Mouse (Mus musculus): Measurements from ENCODE around the gene Foxf2. TPM values are rescaled to one million over a fixed set of nuclear protein-coding genes. Genes with fewer than 3 reads are reported as not detected.

The Foxf2 gene
- polyA plus RNA-seq, 1 experiment from 2014 or later: 3.8 TPM

DNA sequence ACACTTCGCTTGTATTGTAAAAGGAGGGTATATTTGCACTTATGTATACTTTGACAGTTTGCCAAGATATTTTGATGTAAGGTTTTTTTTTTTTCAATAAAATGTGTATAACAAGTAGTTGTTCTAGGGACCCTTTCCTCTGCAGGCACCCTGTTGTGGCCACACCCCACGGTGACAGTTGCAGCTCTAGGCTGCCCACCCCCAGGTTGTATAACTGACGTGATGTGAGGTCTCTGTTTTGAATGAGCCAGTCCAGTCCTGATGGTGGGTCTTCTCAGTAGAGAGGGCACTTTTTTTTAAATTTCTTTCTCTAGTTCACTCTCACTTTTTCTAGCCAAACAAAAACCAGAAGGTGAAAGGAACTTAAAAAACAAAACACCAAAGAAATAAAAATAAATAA lies 5.7 kb downstream of the Foxf2 start:
- ATAC-seq: no peak
- no peak for TF ChIP-seq CTCF (IDR thresholded peaks at IDR 0.05)
- in situ Hi-C loops (cut with MboI; ENCODE audit: low pct_unique_long_range_greater_than_20kb): loop anchor here (5.0 to 10.0 kb wide), 2 partner anchors 549 to 736 kb away; no protein-coding TSS in a partner anchor
- no peaks in the 10 kb centered on the region for H3K27me3 ChIP-seq
- POLR2A ChIA-PET: interaction anchor here (0.6 kb wide), 1 partner anchor 1086 kb away, joined by 3 read pairs; the partner anchor contains the start of gene Uqcrfs1
- CTCF ChIA-PET: interaction anchor here (1.3 kb wide), 1 partner anchor 13 kb away, joined by 3 read pairs; no protein-coding TSS in a partner anchor
- DNase-seq (ENCODE audit: low read depth, low spot score): no peak

DNA sequence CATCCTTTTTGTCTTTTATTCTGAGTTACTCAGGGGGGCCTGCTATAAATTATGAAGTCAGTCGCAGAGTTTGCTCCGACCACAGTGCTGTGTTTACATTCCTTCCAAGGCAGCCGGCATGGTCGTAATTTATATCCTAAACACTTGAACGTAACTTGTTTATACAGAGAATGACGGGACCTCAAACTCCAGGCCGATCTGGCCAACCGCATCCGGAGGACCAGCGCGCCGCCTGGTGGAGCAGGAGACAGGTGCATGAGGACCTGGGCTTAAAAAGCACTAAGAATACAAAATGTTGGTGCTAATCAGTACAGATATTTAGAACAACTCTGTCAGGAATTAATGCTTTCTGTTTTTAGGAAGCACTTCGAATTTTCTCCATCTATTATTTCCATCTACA lies 6.8 kb downstream of the Foxf2 start:
- no peak for DNase-seq (ENCODE audit: low read depth, low spot score)
- ATAC-seq: no peak
- TF ChIP-seq CTCF (IDR thresholded peaks at IDR 0.05): no peak
- ChIA-PET POLR2A (no interaction called here), CTCF (interaction anchor here (0.6 to 1.3 kb wide), 4 partner anchors 14 to 550 kb away, joined by 3 to 4 read pairs (median 4); no protein-coding TSS in a partner anchor)
- in situ Hi-C loops (cut with MboI; ENCODE audit: low pct_unique_long_range_greater_than_20kb): loop anchor here (5.0 to 10.0 kb wide), 2 partner anchors 550 to 738 kb away; no protein-coding TSS in a partner anchor
- no peaks in the 10 kb centered on the region for H3K27me3 ChIP-seq

GRCm38 (mm10) chr13:31633259-31633658 lies 7.6 kb downstream of the Foxf2 start:
- in situ Hi-C loops (cut with MboI; ENCODE audit: low pct_unique_long_range_greater_than_20kb): loop anchor here (5.0 to 10.0 kb wide), 2 partner anchors 551 to 738 kb away; no protein-coding TSS in a partner anchor
- POLR2A ChIA-PET: no interaction called here
- CTCF ChIA-PET: interaction anchor here (1.2 to 1.3 kb wide), 4 partner anchors 10 to 551 kb away, joined by 3 to 4 read pairs (median 4); no protein-coding TSS in a partner anchor
- H3K27me3 ChIP-seq: no peaks in the 10 kb centered on the region
- DNase-seq (ENCODE audit: low read depth, low spot score) (no peak), ATAC-seq (no peak)
- no peak for TF ChIP-seq CTCF (IDR thresholded peaks at IDR 0.05)

DNA sequence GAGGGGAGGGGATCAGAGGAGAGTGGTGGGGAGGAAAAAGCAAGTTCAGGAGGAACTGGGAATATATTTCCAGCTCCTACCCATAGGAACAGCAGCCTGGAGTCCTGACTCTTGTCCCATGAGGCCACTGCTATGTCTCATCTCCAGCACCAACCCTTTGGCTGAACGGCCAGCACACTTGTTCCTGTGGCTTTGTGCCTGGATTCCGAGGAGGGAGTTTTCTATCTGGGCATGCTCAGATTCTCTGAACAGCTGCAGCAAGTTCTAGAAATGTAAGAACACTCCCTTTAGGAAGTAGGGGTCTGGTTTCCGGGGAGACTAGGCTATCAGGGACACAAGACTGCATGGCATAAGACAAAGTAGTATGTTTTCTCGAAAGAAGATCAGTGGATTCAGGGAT lies 9.9 kb downstream of the Foxf2 start:
- DNase-seq (ENCODE audit: low read depth, low spot score) (no peak), ATAC-seq (no peak)
- no peaks in the 10 kb centered on the region for H3K27me3 ChIP-seq
- CTCF ChIA-PET: no interaction called here
- TF ChIP-seq CTCF (IDR thresholded peaks at IDR 0.05): no peak
- POLR2A ChIA-PET: no interaction called here
- in situ Hi-C loops (cut with MboI; ENCODE audit: low pct_unique_long_range_greater_than_20kb): loop anchor here (10.0 kb wide), 1 partner anchor 741 kb away; no protein-coding TSS in a partner anchor

- peaks cover 3% of the 10 kb centered on the region for H3K27me3 ChIP-seq
- in situ Hi-C loops (cut with MboI; ENCODE audit: low pct_unique_long_range_greater_than_20kb): no loop called here
- DNase-seq (ENCODE audit: low read depth, low spot score) (no peak), ATAC-seq (no peak)
- no peak for TF ChIP-seq CTCF (IDR thresholded peaks at IDR 0.05)
- ChIA-PET CTCF (interaction anchor here (1.7 kb wide), 1 partner anchor 434 kb away, joined by 3 read pairs; no protein-coding TSS in a partner anchor), POLR2A (no interaction called here)
These were observed 15.9 kb downstream of the Foxf2 start for GRCm38 (mm10) chr13:31641517-31641916.

GRCm38 (mm10) chr13:31652131-31652745 lies 26.6 kb downstream of the Foxf2 start:
- DNase-seq (ENCODE audit: low read depth, low spot score): no peak
- TF ChIP-seq CTCF (IDR thresholded peaks at IDR 0.05): no peak
- ATAC-seq: no peak
- CTCF ChIA-PET: no interaction called here
- no peaks in the 10 kb centered on the region for H3K27me3 ChIP-seq
- POLR2A ChIA-PET: interaction anchor here (0.6 kb wide), 1 partner anchor 71 kb away, joined by 3 read pairs; no protein-coding TSS in a partner anchor
- in situ Hi-C loops (cut with MboI; ENCODE audit: low pct_unique_long_range_greater_than_20kb): loop anchor here (10.0 kb wide), 2 partner anchors 657 to 1097 kb away; no protein-coding TSS in a partner anchor

- in situ Hi-C loops (cut with MboI; ENCODE audit: low pct_unique_long_range_greater_than_20kb): loop anchor here (10.0 kb wide), 2 partner anchors 661 to 1101 kb away; no protein-coding TSS in a partner anchor
- ChIA-PET CTCF (interaction anchor here (1.6 kb wide), 1 partner anchor 9 kb away, joined by 5 read pairs; no protein-coding TSS in a partner anchor), POLR2A (interaction anchor here (0.7 kb wide), 1 partner anchor 1331 kb away, joined by 3 read pairs; no protein-coding TSS in a partner anchor)
- H3K27me3 ChIP-seq: peaks cover 6% of the 10 kb centered on the region
- ATAC-seq (no peak), DNase-seq (ENCODE audit: low read depth, low spot score) (no peak)
- peak; percentile 54 for TF ChIP-seq CTCF (IDR thresholded peaks at IDR 0.05)
These were observed 30.6 kb downstream of the Foxf2 start for GRCm38 (mm10) chr13:31656249-31656648.

GRCm38 (mm10) chr13:31658212-31658611 lies 32.6 kb downstream of the Foxf2 start:
- no peak for ATAC-seq
- no peak for DNase-seq (ENCODE audit: low read depth, low spot score)
- POLR2A ChIA-PET: interaction anchor here (0.6 kb wide), 1 partner anchor 666 kb away, joined by 3 read pairs; no protein-coding TSS in a partner anchor
- in situ Hi-C loops (cut with MboI; ENCODE audit: low pct_unique_long_range_greater_than_20kb): loop anchor here (10.0 kb wide), 2 partner anchors 663 to 1103 kb away; no protein-coding TSS in a partner anchor
- peaks cover 18% of the 10 kb centered on the region for H3K27me3 ChIP-seq
- CTCF ChIA-PET: interaction anchor here (1.0 to 4.5 kb wide), 6 partner anchors 12 to 771 kb away, joined by 3 to 15 read pairs (median 4); no protein-coding TSS in a partner anchor
- no peak for TF ChIP-seq CTCF (IDR thresholded peaks at IDR 0.05)

DNA sequence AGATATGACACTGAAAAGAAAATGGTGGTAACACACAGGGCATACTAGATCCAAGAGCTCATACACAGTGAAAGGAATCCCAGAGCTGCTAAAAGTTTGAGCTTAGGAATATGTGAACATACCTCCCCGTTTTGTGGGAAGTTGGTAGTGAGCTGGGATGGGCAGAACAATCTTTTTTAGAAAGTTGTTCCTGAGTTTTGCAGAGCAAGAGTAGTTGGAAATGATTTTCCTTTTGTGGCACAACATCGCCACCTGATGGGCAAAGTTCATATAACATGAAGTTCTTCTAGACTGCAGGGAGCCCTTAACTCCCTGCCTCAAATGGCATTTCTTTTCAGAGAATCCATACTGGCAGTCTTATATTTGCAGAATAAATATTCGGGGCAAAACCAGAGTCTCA lies 33.3 kb downstream of the Foxf2 start:
- POLR2A ChIA-PET: no interaction called here
- H3K27me3 ChIP-seq: peaks cover 22% of the 10 kb centered on the region
- in situ Hi-C loops (cut with MboI; ENCODE audit: low pct_unique_long_range_greater_than_20kb): loop anchor here (10.0 kb wide), 2 partner anchors 664 to 1104 kb away; no protein-coding TSS in a partner anchor
- peak; percentile 70 for TF ChIP-seq CTCF (IDR thresholded peaks at IDR 0.05)
- DNase-seq (ENCODE audit: low read depth, low spot score): peak; percentile 33
- no peak for ATAC-seq
- CTCF ChIA-PET: interaction anchor here (1.0 to 4.5 kb wide), 8 partner anchors 13 to 771 kb away, joined by 3 to 15 read pairs (median 4); no protein-coding TSS in a partner anchor

DNA sequence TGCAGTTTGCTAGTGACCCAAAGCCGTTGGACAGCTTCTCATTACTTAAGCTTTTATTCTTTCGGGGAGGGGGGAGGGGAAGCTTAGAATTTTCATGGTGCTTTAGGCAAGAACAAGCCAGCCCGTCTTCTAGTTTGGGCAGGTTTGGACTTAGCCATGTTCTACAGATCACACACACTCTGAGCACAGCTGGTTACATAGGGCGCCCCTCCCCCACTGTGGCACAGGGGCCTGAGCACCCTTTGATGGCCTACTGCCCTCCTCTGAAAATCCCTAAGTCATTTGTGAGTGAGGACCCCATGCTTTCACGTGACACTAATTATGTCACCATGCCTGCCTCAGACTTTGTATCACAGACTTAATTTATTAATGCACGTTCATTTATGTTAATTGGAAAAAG lies 35.6 kb downstream of the Foxf2 start:
- peaks cover 28% of the 10 kb centered on the region for H3K27me3 ChIP-seq
- CTCF ChIA-PET: interaction anchor here (1.0 to 4.5 kb wide), 2 partner anchors 15 to 17 kb away, joined by 4 to 15 read pairs; no protein-coding TSS in a partner anchor
- no peak for DNase-seq (ENCODE audit: low read depth, low spot score)
- ATAC-seq: no peak
- in situ Hi-C loops (cut with MboI; ENCODE audit: low pct_unique_long_range_greater_than_20kb): loop anchor here (5.0 to 10.0 kb wide), 2 partner anchors 579 to 766 kb away; no protein-coding TSS in a partner anchor
- POLR2A ChIA-PET: interaction anchor here (0.6 kb wide), 1 partner anchor 13 kb away, joined by 3 read pairs; no protein-coding TSS in a partner anchor
- TF ChIP-seq CTCF (IDR thresholded peaks at IDR 0.05): no peak

All from Patski (cell line).